Mouse (Mus musculus) G1E (cell line): ENCODE measurements at regions not wholly inside any gene's neighbourhood (a gene's known extent, or its start where the extent isn't known, plus 50 kb on each side); places are given as distances from the start of the nearest gene placed in this dataset.

ENCODE experiments used
- CTCF ChIP-seq: IDR thresholded peaks from 2 replicates; pipeline ENCODE4 v1.5.1; 2012; ENCODE audit warnings: low read depth, low read length, inconsistent platforms, mixed read lengths
- GATA1 ChIP-seq: IDR thresholded peaks from 2 replicates; pipeline ENCODE4 v1.6.1; 2012; ENCODE audit warnings: borderline replicate concordance, low read length, inconsistent platforms, mixed read lengths
- GATA2 ChIP-seq: IDR thresholded peaks from 2 replicates; pipeline ENCODE4 v1.6.1; 2012; ENCODE audit warnings: low read depth, low read length, inconsistent platforms, borderline replicate concordance
- POLR2AphosphoS5 ChIP-seq: IDR thresholded peaks from 2 replicates; pipeline ENCODE4 v1.6.1; 2012; ENCODE audit warnings: low read depth, low read length, inconsistent platforms; ENCODE audit not compliant: insufficient replicate concordance
- TAL1 ChIP-seq: conservative IDR thresholded peaks from 2 replicates; pipeline ENCODE4 v1.6.1; 2012; ENCODE audit warnings: low read depth, low read length, inconsistent platforms, mixed read lengths

DNA sequence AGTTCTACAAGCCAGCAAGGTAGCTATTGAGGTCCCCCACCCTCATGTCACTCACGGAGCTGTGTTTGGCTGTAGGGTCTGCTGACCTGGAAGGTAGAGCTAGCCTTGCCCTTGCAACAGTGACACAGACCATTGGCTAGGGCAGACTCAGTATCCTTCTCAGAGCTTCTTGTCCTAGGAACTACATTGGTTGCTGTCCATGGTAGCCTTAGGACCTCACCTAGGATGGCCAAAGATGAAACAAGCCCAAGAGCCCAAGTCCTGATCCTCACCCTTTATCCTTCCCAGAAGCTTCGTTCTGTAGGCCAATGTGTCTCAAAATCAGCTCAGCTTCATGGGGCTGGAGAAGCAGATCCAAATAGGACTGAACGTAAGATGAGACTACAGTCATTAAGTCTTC lies 187.3 kb downstream of the Tmem132e start:
- TF ChIP-seq CTCF (no peak), GATA1 (no peak), GATA2 (no peak), POLR2AphosphoS5 (no peak), TAL1 (no peak)
